Mouse (Mus musculus) midbrain, embryonic 15.5 days (tissue): ENCODE measurements around the gene Eif5a2. TPM values are rescaled to one million over a fixed set of nuclear protein-coding genes. Genes with fewer than 3 reads are reported as not detected.
A peak's percentile ranks its signal among the peaks of the same experiment; 100 is the strongest.

Source experiments
- ATAC-seq: fragments of 200-750 bp; cut with Nextera tagmentation; replicated peaks from 2 replicates; pipeline ENCODE4 v1.8.0; 2017; ENCODE audit warnings: moderate TSS enrichment
- H3K27ac ChIP-seq: fragments of 300-500 bp; sonication (generic); 2 replicates; pipeline ENCODE4 v1.5.1; 2015; ENCODE audit warnings: mild to moderate bottlenecking, inconsistent platforms
- H3K27me3 ChIP-seq: fragments of 300-500 bp; sonication (generic); replicated peaks from 2 replicates; pipeline ENCODE4 v1.6.1; 2015; ENCODE audit warnings: inconsistent platforms
- H3K36me3 ChIP-seq: fragments of 300-500 bp; sonication (generic); replicated peaks from 2 replicates; pipeline ENCODE4 v1.6.1; 2015; ENCODE audit warnings: inconsistent platforms
- H3K4me1 ChIP-seq: fragments of 300-500 bp; sonication (generic); 2 replicates; pipeline ENCODE4 v1.6.1; 2015; ENCODE audit warnings: inconsistent platforms
- H3K4me2 ChIP-seq: fragments of 300-500 bp; sonication (generic); 2 replicates; pipeline ENCODE4 v1.6.1; 2015; ENCODE audit warnings: inconsistent platforms, mild to moderate bottlenecking, moderate library complexity
- H3K4me3 ChIP-seq: fragments of 300-500 bp; sonication (generic); 2 replicates; pipeline ENCODE4 v1.5.1; 2015; ENCODE audit warnings: mild to moderate bottlenecking, inconsistent platforms
- H3K9ac ChIP-seq: fragments of 300-500 bp; sonication (generic); 2 replicates; pipeline ENCODE4 v1.6.1; 2015; ENCODE audit warnings: mild to moderate bottlenecking, inconsistent platforms
- H3K9me3 ChIP-seq: fragments of 300-500 bp; sonication (generic); 2 replicates; pipeline ENCODE4 v1.6.1; 2016; ENCODE audit warnings: inconsistent platforms
- WGBS: fragments of 180-500 bp; shearing (Covaris S2); methylation state at CpG from one replicate; pipeline ENCODE4 v1.1.7; 2015; ENCODE audit warnings: mixed read lengths; 5-methylcytosine and 5-hydroxymethylcytosine counted together
- polyA plus RNA-seq: library from polyadenylated mRNA; unstranded; fragments of >200 nt; fragmentation: Nextera tagmentation; extraction: Ambion mirVana; gene quantifications from 2 replicates; pipeline ENCODE4 v1.2.1, GENCODE M21; 2015

Eif5a2 gene
- polyA plus RNA-seq, 1 experiment from 2014 or later: 8.9 TPM

GRCm38 (mm10) chr3:28775361-28775760, 5.7 kb upstream of the Eif5a2 start:
- no peak overlapping the region for H3K9ac ChIP-seq
- no peaks in the 10 kb centered on the region for H3K4me1 ChIP-seq
- H3K27ac ChIP-seq: no peak overlapping the region
- no peak for ATAC-seq
- H3K4me2 ChIP-seq: no peak overlapping the region
- 92% methylated on average over 7 of the region's 7 CpGs for WGBS
- no peak overlapping the region for H3K4me3 ChIP-seq
- no peaks in the 10 kb centered on the region for H3K36me3 ChIP-seq
- H3K27me3 ChIP-seq: no peaks in the 10 kb centered on the region
- H3K9me3 ChIP-seq: no peaks in the 10 kb centered on the region

DNA sequence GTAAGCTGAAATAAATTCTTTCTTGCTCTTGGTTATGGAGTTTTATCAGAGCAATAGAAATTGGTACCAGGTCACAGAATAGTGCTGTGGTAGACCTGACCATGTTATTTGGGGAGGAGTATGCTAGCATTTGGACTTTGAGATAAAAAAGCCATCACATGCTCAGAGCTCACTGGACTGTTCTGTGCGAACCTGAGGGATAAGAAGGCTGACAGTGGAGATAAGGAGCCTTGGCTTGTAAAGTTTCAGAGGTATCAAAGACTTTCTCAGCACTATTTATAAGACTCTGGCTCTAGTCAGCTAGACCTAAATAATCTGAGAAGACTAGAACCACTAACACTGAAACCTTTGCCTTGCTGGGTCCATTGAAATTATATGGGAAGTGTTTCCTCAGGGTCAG, 5.1 kb upstream of the Eif5a2 start:
- 91% methylated on average over 1 of the region's 1 CpGs for WGBS
- Histone ChIP-seq H3K4me2 (no peak overlapping the region), H3K27me3 (no peaks in the 10 kb centered on the region), H3K4me1 (peaks cover 5% of the 10 kb centered on the region), H3K4me3 (no peak overlapping the region), H3K9ac (no peak overlapping the region), H3K9me3 (no peaks in the 10 kb centered on the region), H3K36me3 (no peaks in the 10 kb centered on the region), H3K27ac (no peak overlapping the region)
- no peak for ATAC-seq

DNA sequence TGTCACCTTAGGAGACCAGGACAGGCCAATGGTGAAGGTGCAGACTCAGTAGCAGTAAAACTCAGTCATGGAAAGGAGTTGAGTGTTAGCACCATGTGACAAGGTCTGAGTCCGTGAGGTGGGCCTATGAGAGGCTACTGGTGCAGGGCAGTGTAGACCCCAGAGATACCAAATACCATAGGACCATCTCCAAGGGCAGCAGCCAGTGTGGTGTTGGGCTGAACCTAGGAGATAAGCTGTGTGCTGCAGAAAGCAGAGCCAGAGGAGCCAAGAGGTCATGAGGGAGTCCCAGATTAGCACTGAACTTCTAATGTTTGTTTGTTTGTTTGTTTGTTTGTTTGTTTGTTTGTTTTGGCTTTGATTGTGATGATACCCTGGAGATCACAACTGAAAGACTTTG, 4.6 kb upstream of the Eif5a2 start:
- ATAC-seq: no peak
- Histone ChIP-seq H3K27me3 (no peaks in the 10 kb centered on the region), H3K9me3 (no peaks in the 10 kb centered on the region), H3K36me3 (no peaks in the 10 kb centered on the region), H3K9ac (no peak overlapping the region), H3K27ac (no peak overlapping the region), H3K4me1 (peaks cover 5% of the 10 kb centered on the region), H3K4me3 (no peak overlapping the region), H3K4me2 (no peak overlapping the region)
- 75% methylated on average over 1 of the region's 1 CpGs for WGBS

GRCm38 (mm10) chr3:28780511-28780910, 565 bp upstream of the Eif5a2 start:
- ATAC-seq: peak; percentile 46
- no peaks in the 10 kb centered on the region for H3K36me3 ChIP-seq
- no peaks in the 10 kb centered on the region for H3K9me3 ChIP-seq
- H3K9ac ChIP-seq: no peak overlapping the region
- H3K4me3 ChIP-seq: peak overlapping the region; percentile 77
- H3K4me1 ChIP-seq: peaks cover 11% of the 10 kb centered on the region
- H3K4me2 ChIP-seq: peak overlapping the region; percentile 99
- WGBS: 77% methylated on average over 9 of the region's 9 CpGs
- H3K27ac ChIP-seq: no peak overlapping the region
- no peaks in the 10 kb centered on the region for H3K27me3 ChIP-seq

DNA sequence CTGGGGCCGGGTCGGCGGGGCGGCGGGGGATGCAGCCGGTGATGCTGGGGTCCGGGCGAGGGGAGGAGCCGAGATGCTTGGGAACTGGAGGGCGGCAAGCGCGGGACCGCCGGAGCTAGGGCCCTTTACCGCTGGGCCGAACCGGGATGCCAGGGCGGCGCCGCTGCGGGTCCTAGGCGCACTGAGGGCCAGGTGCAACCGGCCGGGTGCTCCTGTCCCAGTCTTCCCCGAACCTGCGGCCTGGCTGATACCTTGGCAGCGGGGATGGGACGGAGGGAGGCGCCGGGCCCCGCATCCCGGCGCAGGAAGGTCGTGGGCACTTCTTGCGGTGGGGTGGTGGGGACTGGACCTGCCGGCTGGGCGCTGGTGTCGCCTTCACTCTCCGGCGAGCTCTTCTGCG, 346 bp downstream of the Eif5a2 start:
- Histone ChIP-seq H3K9ac (peak overlapping the region; percentile 73), H3K4me3 (peak overlapping the region; percentile 77), H3K36me3 (no peaks in the 10 kb centered on the region), H3K4me2 (peak overlapping the region; percentile 99), H3K27ac (no peak overlapping the region), H3K4me1 (peaks cover 11% of the 10 kb centered on the region), H3K27me3 (no peaks in the 10 kb centered on the region), H3K9me3 (no peaks in the 10 kb centered on the region)
- no peak for ATAC-seq
- WGBS: under 1% methylated on average over 36 of the region's 41 CpGs

- Histone ChIP-seq H3K27me3 (no peaks in the 10 kb centered on the region), H3K4me3 (peak overlapping the region; percentile 77), H3K36me3 (no peaks in the 10 kb centered on the region), H3K27ac (no peak overlapping the region), H3K4me1 (peaks cover 11% of the 10 kb centered on the region), H3K4me2 (peak overlapping the region; percentile 99), H3K9ac (peak overlapping the region; percentile 73; the same call in 1 of the 2 replicates), H3K9me3 (no peaks in the 10 kb centered on the region)
- WGBS: 16% methylated on average over 14 of the region's 14 CpGs
- no peak for ATAC-seq
These were observed 772 bp downstream of the Eif5a2 start for GRCm38 (mm10) chr3:28781848-28782247.

DNA sequence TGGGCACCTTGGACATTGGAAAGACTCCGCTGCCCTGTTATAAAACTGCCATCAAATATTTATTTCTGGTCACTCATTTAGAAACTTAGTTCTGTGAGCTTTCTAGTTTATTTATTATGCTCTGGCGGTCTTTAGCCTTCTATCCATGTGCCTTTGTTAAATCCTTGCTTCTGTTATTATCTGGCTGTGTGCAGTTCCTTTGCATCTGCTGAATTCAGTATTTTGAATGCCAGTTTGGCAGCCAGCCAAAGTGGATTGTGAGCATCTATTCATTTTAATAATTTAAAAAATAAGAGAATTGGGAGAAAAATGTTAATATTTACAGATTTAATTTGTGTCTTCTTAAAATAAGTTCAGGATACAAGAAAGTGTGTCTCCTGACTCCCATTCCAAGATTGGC, 3.1 kb downstream of the Eif5a2 start:
- no peak overlapping the region for H3K4me2 ChIP-seq
- no peaks in the 10 kb centered on the region for H3K9me3 ChIP-seq
- 62% methylated on average over 2 of the region's 2 CpGs for WGBS
- H3K9ac ChIP-seq: no peak overlapping the region
- H3K27ac ChIP-seq: no peak overlapping the region
- no peaks in the 10 kb centered on the region for H3K36me3 ChIP-seq
- H3K4me1 ChIP-seq: peaks cover 11% of the 10 kb centered on the region
- no peak overlapping the region for H3K4me3 ChIP-seq
- no peaks in the 10 kb centered on the region for H3K27me3 ChIP-seq
- no peak for ATAC-seq

DNA sequence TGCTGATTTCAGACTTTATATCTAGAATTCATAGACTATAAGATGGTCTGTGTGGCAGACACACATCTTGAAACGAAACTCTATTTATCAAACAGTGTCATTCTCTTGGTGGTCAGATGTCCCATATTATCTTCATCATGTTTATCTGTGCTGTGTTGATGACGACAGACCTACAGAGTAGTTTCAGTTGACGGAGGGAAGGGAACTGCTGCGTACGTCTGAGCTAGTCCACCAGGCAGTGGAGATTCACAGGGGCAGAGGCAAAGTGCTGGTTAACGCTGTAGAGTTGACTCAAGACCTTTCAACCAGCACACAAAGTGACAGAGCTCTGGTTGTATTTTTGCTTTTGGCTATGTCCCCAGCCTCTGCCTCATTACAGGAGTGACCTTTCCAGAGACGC, 13.8 kb downstream of the Eif5a2 start:
- ATAC-seq: no peak
- H3K27me3 ChIP-seq: no peaks in the 10 kb centered on the region
- H3K4me2 ChIP-seq: no peak overlapping the region
- H3K27ac ChIP-seq: no peak overlapping the region
- H3K4me1 ChIP-seq: no peaks in the 10 kb centered on the region
- no peaks in the 10 kb centered on the region for H3K36me3 ChIP-seq
- no peak overlapping the region for H3K9ac ChIP-seq
- H3K4me3 ChIP-seq: no peak overlapping the region
- WGBS: 95% methylated on average over 7 of the region's 7 CpGs
- H3K9me3 ChIP-seq: no peaks in the 10 kb centered on the region

DNA sequence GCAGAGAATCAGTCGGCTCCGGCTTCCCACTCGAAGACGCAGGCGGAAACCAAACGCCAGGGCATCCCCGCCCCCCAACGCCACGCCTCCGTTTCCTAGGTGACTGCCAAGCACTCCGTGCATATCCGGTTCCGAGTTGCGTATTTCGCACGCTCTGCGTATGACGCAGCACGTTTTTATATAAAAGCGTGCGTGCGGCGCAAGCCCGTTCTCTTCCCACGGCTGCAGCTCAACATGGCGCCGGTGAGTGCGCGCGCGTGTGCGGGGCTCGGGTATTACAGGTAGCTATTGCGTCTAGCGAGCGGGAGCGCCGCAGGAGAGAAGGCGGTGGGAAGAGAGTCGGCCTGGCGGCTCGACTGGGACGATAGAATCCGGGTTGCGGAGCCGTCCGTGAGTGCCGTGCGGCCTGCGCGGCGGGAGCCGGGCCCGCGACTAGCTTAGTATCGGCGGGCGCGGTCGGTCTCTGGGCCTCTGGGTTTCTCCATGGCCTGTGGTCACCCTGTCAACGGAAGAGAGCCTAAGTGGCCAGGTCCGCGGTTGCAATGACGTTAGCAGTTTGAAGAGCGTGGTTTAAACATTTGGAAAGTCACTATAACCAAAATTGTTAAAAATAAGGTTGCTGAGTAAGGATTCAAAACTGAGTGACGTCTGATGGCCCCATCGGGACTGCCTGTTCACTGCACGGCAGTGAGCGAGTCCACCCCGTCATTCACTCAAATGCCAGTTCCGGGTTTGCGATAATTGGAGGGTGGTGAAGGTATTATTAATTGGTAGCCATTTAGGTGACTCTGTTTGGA, 24.4 kb downstream of the Eif5a2 start, which contains the start of gene Rpl22l1:
TSS of gene Rpl22l1 (plus strand) at position 136 of the 797 bp plus-strand sequence.
- peak; percentile 100 for ATAC-seq
- H3K27ac ChIP-seq: peak within 1 kb of the TSS; percentile 88
- H3K4me3 ChIP-seq: peak within 1 kb of the TSS; percentile 74
- no peaks in the 10 kb centered on the region for H3K27me3 ChIP-seq
- H3K4me1 ChIP-seq: peaks cover 14% of the 10 kb centered on the region
- peak within 1 kb of the TSS; percentile 66 for H3K4me2 ChIP-seq
- under 1% methylated on average over 72 of the region's 72 CpGs for WGBS
- H3K36me3 ChIP-seq: peaks cover 6% of the 10 kb centered on the region; the same call in 1 of the 2 replicates
- peak within 1 kb of the TSS; percentile 95 for H3K9ac ChIP-seq
- H3K9me3 ChIP-seq: no peaks in the 10 kb centered on the region

DNA sequence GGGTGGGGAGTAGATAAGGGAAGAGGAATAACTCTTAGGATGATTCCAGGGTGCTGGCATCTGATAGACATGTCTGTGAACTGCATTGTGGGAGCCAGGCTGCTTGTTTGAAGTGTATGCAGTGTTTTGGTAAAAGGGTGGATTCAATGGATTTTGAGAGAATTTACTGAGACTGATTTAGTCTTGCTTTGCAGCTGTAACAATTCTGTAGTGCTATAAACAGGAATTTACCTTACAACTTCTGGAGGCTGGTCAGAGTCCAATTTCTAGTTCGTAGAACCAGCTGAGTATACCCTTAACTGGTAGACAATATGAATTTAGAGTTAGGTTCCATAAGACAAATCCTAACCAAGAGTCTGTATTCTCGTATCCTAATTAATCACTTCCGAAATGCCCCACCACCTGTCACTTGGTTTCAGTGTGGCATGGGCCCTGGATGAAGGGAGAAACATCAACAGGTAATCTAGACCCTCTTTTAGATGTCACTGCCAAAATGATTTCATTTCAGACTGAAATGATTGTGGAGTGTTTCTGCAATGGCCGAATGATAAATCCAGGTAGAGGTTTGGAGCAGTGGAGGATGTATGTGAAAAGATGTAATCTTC, 27.1 kb downstream of the Eif5a2 start:
- H3K4me3 ChIP-seq: no peak overlapping the region
- no peak overlapping the region for H3K27ac ChIP-seq
- no peak overlapping the region for H3K9ac ChIP-seq
- H3K4me1 ChIP-seq: peaks cover 14% of the 10 kb centered on the region
- H3K36me3 ChIP-seq: peaks cover 6% of the 10 kb centered on the region; the same call in 1 of the 2 replicates
- no peak for ATAC-seq
- no peaks in the 10 kb centered on the region for H3K27me3 ChIP-seq
- H3K9me3 ChIP-seq: no peaks in the 10 kb centered on the region
- H3K4me2 ChIP-seq: no peak overlapping the region
- WGBS: 94% methylated on average over 4 of the region's 4 CpGs

DNA sequence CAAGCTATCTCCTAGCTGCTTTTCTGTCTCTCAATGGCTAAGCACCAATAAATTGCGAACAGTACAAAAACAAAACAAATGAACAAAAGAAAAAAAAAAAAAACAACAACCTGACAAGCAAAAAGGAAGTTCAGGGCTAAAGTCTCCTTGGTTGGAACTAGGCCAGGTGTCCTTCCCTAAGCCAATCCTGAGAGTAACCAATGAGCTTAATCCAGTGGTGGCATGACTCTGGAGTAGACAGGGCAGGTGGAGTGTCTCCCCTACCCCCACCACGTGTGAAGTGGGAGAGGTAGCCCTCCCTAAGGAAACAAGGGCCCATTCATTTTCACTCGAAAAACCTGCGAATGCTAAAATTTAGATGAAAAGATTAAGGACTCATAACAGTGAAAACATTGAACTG, 30.4 kb downstream of the Eif5a2 start:
- Histone ChIP-seq H3K27ac (no peak overlapping the region), H3K9me3 (no peaks in the 10 kb centered on the region), H3K4me3 (no peak overlapping the region), H3K27me3 (no peaks in the 10 kb centered on the region), H3K36me3 (peaks cover 6% of the 10 kb centered on the region; the same call in 1 of the 2 replicates), H3K4me1 (peaks cover 4% of the 10 kb centered on the region), H3K4me2 (no peak overlapping the region), H3K9ac (no peak overlapping the region)
- ATAC-seq: no peak
- 74% methylated on average over 4 of the region's 4 CpGs for WGBS

DNA sequence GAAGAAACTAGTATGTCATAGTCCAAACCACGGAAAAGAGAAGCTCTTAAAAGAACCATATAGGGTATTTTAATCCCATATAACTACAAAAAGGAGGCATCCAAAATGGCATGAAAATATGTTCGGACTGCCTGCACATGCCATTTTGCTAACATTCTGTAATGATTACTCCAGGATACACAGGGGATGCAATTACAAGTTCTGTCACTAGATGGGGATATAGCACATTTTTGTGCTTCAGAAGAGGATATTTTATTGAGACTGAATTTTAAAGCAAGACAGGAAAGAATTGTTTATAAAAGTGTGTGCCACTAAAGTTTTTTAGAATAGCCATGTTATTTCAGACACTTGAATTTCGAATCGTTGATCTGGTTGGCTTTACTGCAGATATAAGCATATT, 33.3 kb downstream of the Eif5a2 start:
- Histone ChIP-seq H3K4me1 (no peaks in the 10 kb centered on the region), H3K4me2 (peak overlapping the region; percentile 29; the same call in 1 of the 2 replicates), H3K27me3 (no peaks in the 10 kb centered on the region), H3K36me3 (no peaks in the 10 kb centered on the region), H3K4me3 (no peak overlapping the region), H3K9ac (no peak overlapping the region), H3K27ac (no peak overlapping the region), H3K9me3 (no peaks in the 10 kb centered on the region)
- ATAC-seq: peak; percentile 50; the same call in 1 of the 2 replicates
- 8% methylated on average over 4 of the region's 4 CpGs for WGBS
